Mouse (Mus musculus): Measurements from ENCODE around the gene Net1.
"Not testable (repeated sequence)": the region's sequence is repeated elsewhere in the genome, so short reads cannot be mapped to it uniquely, and the experiment has no call there.

The Net1 gene

DNA sequence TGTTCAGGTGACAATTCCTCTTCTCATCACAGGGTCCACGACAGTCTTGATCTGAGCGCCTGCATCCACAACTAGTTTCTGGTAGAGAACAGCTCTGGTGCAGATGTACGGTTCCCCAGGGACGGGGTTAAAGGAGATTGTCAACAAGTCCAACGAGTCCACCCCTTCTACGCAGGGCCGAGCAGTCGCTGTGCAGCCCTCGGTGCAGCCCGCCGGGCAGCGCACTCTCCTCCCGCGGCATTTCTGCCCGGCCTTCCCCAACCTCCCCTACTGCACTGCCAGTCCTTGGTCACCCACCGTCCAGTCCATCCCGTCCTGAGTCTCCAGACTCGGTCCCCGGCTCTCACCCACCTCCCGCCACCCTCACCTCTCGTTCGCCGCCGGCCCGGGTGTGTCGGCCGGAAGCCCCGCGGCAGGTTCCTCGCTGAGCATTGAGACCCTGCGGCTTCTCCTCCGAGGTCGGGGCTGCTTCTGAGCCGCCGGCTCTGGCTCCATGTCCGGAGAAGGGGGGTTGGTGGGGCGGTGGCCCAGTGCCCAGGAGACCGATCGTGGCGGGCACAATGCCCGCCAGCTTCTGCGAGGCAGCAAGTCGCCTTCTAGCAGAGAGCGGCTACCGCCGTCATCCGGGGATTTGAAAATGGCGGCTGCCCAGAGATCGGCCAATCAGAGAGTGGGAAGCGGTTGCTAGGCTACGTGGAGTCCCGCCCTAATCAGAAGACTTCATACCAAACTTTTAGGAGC, at the start of gene Net1, which contains the start of gene Tubal3:
TSS of gene Net1 (minus strand) at position 650 of the 741 bp plus-strand sequence.
TSS of gene Tubal3 (plus strand) at position 704 of the 741 bp plus-strand sequence.
- peak; percentile 83 for DNase-seq (ENCODE audit: low read depth)

DNA sequence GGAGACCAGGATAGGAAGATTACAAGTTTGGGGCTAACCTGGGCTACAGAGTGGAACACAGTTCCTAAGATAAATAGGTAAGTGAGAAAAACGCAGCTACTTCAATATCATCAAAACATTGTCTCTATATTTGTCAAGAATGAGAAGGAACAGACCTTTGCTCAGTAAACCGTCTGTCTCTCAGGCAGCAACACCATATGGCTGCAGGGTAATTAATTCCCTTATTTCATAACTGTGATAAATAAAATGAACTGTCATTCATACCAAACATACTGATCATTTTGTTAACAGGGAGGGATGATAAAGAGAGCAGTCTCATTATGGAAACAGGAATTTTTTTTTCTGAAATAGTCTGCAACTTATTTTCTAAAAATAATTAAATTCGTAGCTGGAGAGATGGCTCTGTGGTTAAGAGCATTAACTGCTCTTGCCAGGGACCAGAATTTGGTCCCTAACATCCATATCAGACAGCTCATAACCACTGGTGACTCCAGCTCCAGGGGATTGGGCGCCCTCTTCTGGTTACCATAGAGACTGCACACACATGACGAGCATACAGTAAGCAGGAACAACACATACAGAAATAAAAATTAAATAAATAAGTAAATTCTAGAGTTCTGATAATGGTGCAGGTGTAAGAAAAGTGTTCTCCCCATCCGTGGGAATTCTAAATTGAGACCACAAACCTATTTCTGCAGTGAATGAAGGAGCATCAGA, 33.3 kb upstream of the Net1 start:
- DNase-seq (ENCODE audit: low read depth), result peak; percentile 9

DNA sequence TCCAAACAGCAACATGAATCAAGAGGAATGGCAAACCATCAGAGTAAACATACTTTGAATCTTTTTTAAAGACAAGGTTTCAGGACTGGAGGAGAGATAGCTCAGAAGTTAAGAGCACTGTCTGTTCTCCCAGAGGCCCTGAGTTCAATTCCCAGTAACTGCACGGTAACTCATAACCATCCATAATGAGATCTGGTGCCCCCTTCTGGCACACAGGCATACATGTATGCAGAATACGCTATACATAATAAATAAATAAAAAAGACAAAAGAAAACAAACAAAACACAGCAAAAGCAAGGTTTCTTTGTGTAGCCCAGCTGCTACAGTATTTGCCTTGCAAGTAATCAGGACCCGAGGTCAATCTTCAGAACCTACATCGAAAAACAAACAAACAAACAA, 31.5 kb upstream of the Net1 start:
- DNase-seq (ENCODE audit: low read depth), result no peak

DNA sequence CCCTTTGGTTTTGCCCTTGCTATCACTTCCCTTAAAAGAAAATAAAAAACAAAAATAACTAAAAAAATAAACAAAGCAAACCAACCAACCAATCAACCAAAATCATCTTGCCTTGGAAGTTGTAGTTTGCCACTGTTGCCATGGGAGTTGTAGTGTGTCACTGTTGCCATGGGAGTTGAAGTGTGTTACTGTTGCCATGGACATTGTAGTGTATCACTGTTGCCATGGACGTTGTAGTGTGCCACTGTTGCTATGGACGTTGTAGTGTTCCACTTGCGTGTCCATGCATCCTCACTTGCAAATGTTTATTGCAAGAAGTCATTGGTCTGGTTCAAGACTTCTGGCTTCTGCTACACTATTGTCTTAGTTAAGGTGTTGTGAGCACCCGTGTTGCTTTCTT, 29.2 kb upstream of the Net1 start:
- no peak for DNase-seq (ENCODE audit: low read depth)

DNA sequence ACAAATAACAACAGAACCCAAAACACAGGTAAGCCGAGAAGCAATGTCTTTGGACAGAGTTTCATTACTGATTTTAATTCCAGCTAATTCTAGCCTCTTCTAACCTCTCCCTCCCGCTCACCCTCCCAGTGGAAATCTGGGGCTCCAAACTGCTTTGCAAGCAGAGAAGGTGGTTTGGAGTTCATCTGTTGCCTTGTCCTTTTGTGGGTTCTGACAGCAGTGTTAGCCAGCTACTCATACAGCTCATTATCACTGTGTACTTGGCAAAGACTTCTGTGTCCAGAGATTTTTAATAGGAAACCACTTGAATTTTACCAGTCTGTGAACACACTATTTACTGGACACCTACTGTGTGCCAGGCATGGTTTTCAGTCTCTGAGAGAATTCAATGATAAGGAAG, 27.2 kb upstream of the Net1 start, which contains the start of gene Ucn3:
TSS of gene Ucn3 (minus strand) at position 101 of the 400 bp plus-strand sequence.
- no peak for DNase-seq (ENCODE audit: low read depth)

DNA sequence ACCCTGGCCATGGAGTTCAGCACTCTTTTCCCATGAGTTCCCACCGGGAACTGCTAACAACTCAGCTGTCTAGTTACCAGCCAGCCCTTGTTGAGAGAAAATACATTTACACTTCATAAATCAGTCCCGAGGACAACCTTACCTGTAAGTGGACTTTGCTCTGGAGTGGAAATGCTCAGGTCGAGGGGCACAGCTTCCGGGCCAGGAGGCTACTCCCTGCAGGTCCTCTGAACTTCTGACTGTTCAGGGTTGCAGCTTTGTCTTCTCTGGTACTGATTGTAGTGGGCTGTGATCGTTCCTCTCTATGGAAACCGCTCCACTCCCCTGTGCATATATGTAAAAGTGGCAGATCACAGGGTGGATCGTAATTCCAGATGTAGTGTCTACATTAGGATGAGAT, 26.7 kb upstream of the Net1 start:
- DNase-seq (ENCODE audit: low read depth), result no peak

DNA sequence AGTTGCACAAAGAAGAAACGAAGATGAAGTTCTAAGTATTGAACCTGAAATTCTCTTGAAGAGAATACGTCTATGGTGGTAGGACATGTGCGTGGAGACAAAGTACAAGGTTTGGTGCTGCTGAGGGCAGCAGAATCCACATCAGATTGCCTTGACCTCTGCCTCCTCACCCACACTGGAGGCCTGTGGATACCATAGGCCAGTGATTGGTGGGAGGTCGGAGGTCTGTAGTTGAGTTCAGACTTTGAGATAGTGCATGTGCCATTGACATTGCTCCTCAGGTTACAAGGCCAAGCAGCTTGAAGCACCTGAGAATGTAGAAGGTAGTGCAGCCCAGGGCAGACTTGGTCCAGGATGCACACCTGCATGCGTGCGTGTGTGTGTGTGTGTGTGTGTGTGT, 8.0 kb upstream of the Net1 start:
- no peak for DNase-seq (ENCODE audit: low read depth)

DNA sequence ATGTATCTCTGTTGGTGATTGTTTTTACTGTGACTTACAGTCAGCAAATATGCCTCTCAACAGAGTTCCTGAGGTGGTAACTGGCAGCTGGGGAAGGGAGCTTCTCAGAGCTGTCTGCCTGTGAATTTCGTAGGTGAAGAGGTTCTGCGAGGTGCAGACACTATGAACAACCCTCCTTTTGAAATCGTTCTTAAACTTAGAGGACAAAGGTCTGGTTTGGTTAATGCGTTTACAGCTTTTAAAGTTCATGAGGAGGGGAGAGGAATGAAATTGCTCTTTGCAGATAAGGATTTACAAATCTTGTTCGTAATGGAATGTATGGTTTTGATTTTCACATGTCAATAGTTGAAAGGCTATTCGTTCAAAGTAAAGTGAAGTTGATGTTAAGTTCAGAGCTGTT, 7.6 kb upstream of the Net1 start:
- DNase-seq (ENCODE audit: low read depth), result no peak

DNA sequence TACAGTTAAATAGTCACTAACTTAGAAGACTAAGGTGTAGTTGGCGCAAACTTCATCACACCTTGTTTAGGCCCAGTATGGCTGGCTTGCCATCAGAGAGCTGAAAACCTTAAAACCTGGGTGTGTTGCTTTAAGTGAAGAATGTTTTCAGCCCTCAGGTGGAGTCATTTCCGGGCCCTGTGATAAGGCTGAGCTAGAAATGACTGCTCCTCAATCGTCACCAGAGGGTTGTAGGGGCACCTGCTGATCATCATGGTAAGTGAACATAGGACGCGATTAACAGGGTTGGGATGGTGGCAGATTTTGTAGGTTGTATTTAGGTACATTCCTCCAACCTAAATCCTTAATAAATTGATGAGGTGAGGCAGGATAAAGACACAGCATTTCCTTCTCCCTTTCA, 6.5 kb upstream of the Net1 start:
- DNase-seq (ENCODE audit: low read depth), result no peak

DNA sequence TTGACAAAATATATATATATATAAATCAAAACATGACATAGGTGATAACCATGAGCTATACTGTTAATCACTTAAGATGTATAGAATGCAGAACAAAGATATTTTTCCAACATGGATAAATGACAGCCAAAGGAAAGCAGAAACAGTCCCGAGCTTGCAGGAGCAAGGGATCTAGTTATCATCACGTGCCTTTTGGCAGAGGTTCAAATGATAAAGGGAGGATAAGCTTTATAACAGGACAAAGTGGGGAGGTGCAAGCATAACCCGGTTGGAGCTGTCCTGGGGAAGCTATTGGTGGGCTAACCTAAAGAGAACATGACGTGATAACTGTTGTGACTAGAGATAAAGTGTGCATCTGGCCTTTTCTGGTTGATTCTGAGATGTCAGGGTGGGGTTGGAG, 4.5 kb downstream of the Net1 start:
- DNase-seq (ENCODE audit: low read depth), result no peak

DNA sequence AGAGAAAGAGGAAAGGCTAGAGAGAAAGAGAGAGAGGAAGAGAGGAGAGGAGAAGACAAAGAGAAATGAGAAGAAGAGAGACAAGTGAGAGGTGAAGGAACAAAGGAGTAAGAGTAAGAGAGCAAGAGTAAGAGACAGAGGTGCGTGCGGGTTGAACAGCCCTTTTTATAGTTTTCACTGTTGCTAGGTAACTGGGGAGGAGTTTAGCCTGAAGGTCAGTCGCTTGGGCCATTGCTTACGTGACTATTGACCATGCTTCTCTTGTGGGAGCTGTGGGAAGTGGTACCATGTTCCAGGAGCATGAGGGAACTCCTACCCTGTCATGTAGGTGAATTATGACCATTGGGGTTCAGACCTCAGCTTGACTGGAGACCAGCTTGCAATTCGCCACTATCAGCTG, 7.7 kb downstream of the Net1 start:
- no peak for DNase-seq (ENCODE audit: low read depth)

DNA sequence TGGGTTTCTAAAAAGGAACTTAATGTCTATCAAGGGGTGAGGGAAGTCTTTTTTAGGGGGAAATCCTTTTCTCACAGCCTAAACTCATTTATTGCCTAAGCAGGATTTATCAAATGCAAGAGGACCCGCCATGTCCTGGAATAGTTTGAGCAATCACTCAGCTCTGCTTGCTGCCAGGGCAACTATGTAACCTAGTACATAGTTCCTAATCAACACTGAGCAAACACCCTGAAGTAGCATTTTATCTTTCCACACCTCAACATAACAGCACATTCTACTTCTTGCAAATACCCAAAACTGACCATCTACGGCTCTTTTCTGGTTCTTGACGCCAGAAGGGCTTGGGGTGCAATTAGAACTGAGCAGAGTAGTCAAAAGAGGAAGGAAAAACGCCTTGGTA, 9.8 kb downstream of the Net1 start:
- DNase-seq (ENCODE audit: low read depth), result no peak

DNA sequence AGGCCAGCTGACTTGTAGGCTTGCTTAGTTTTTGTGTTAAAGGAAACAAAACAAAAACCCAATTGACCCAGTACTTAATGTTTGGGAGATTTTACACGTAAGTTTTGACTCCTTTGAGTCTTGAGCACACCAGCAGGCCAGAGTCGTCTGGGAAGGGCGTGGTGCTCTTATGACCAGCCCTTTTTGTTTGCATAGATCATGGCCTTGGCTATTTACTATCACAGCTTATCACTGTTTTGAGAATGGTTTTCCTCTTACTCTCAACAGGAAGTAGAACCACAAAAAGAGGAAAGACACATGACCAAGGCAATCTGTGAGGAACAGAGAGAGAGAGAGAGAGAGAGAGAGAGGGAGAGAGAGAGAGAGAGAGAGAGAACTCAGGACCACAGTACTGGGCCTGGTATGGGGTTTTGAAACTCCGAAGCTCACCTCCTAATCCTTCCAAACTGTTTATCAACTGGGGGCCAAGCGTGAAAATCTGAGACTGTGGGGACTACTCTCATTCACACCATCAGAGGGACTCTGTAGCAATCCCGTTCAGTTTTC, 10.8 kb downstream of the Net1 start:
- no peak for DNase-seq (ENCODE audit: low read depth)

DNA sequence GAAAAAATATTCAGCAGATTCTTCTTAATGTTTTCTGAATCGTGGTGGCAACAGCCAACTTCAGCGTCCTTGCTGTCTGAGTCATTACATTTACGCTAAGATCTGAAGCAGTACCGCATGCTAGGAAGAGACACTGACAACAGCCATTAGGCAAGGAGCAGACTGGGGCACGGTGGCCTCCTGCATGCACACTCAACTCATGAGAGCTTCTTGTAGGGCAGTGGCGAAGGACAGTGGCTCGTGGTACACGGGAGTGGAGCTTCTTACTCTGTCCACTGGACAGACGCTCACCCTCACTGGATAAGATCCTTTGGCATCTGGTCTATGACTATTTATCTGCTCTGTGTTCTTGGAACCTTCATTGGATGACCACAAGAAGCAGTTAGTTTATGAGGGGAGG, 18.7 kb downstream of the Net1 start:
- DNase-seq (ENCODE audit: low read depth), result no peak

DNA sequence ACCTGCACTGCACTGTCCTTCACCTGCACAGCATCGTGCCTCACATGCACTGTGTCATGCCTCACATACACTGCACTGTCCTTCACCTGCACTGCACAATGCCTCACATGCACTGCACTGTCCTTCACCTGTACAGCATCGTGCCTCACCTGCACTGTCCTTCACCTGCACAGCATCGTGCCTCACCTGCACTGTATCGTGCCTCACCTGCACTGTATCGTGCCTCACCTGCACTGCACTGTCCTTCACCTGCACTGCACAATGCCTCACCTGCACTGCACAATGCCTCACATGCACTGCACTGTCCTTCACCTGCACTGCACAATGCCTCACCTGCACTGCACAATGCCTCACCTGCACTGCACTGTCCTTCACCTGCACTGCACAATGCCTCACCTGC, 19.8 kb downstream of the Net1 start:
- DNase-seq (ENCODE audit: low read depth), result not testable (repeated sequence)

DNA sequence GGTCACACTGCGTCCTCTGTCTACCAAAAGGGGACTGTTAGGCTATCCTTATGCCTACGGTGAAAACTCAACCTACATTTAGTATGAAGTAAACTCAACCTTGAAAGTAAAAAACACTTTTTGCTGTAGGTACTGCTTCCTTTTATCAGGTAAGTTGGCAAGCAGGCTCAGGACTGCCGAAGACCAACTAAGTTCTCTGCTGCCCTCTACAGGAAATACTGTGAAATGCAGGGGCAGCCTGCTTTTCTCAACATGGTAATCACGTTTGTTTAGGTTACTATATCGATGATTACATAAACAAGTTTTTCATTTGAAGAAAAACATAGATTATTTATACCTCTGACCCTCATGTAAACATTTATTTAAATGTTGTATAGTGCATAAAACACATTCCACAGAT, 21.1 kb downstream of the Net1 start:
- peak; percentile 67 for DNase-seq (ENCODE audit: low read depth)

DNA sequence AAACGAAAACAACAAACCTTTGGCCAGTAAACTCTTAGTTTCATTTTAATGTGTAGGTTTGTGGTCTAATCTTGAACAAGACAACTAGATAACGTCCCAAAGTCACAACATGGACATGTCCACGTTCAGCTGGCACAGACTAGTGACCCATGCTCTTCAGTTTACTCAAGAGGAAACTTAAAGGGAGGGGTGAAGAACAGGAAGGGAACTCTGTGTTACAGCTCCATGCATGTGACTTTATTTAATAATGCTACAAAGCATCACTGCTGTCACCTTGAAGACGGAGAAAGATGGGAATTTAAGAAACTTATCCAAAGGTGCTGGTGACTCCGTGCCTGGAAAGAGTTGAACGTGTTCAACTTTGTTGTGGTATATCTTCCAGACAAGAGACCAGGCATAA, 22.0 kb downstream of the Net1 start:
- DNase-seq (ENCODE audit: low read depth), result no peak

DNA sequence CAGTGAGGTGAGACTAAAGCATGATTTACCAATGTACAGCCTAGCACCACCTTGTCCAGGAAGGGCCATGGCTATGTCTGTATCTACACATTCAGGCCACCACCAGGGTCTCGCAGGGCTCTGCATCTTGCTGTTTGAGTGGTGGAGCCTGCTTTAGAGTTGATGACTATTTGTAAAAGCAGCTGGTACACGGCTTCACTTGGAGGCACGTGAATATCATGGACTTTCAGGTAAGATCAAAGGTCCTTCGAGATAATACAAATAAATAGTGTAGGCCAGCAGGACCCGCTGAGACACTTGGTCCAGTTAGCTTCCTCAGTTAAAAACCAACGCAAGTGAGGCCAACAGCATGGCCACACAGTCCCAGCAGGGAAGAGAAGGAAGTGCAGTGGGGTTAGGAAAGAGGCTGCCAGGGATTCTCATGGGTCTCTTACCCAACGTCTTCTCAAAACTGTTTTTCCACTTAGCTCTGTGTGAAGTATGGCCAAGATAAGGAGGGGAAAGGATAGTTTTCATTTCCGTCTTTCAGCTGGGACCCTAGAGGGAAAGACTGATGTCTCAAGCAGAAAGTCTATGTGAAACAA, 22.5 kb downstream of the Net1 start:
- DNase-seq (ENCODE audit: low read depth), result no peak

DNA sequence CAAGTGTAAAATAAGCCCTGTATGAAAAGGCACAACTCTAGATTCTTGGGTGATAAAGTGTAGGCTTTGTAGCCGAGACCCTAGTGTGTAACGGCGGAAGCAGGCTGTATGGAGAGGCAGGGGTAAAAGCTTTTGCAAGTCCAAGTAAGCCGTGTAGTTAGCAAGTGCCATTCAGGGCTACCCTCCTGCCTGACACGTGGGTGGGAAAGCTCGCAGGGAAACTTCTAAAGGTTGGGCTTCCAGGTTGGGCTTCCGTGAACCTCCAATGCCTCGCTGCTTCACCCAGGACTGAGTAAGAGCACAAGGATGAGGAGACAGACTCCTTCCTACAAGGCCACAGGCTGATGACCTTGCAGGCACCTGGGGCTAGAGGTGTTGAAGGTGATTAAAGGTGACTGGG, 23.5 kb downstream of the Net1 start:
- no peak for DNase-seq (ENCODE audit: low read depth)

DNA sequence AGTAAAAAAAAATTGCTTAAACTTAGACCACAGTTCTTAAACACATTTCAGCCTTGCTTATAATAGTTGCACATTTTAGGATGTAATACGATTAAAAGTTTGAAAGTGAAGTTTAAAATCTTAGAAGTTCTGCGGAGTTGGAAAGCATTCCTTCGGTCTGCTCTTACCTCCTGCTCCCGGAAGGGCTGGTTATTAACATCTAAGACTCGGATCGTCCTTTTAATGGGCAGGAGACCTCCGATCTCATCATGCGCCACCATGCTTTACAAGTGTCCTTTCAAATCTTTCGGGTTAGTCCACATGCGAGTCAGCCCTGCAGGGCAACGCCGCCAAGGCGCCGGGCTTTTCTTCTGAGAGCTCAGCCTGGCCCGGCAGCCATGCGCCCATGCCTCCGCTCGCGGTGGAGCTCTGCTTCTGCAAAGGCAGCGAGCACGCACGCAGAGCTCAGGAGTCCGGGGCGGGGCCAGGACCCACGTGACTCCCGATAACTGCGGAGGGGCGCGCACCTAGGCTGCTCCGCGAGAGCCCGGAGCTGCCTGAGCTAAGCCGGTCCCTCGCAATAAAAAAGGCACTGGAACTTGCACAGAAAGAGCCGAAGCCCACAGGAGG, 24.8 kb downstream of the Net1 start:
- DNase-seq (ENCODE audit: low read depth), result peak; percentile 89

DNA sequence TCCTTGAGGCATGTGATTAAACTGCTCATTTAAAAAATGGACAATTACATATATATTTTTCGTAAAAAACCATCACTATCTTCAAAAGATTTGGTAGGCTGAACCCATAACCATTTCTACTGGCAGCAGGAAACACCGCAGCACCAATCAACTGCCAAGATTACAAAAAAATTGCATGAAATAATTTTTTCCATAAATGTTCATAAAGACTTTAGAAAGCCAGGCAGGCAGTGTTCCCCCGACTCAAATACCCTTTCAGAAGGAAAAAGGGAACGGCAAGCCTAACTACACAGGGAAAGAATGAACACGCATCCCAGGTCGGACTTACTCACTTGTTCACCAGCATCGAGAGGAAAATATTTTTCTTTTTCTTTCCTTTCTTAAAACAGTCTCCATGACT, 25.4 kb downstream of the Net1 start:
- DNase-seq (ENCODE audit: low read depth), result no peak

DNA sequence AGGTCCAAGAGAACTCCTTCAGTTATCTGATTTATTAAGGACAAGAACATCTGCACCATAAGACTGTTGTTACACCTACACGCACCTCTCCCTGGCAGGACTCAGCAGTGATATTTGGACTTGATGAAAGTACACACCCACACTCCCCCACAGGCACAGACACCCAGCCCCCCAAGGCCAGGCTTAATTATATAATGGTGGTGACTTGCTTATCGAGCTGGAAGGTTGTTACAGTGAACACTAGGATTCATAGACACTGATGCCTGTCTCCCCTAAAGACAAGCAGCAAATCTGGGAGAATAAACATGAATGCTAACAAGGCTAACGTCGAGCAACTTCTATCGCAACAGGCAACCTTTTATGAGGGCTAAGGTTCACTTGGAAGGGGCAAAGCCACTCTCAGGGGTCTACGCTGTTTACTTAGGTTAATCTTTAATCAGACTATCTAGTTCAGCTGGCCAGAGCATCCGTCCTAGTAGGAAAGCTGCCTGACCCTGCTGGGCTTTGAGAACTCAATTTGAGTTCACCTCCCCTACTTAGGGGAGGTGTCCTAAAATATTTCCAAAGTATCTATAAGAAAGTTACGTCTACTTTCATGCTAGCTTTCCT, 26.4 kb downstream of the Net1 start:
- DNase-seq (ENCODE audit: low read depth), result no peak
